ENCODE assay signal across 11 mouse cellular contexts in genomic region chr12:29137455-29137854, GRCm38 (mm10).
DNase-seq lines count a peak whose midpoint lies in the region; ATAC-seq and TF ChIP-seq lines count a peak whose summit lies in the region.
"Had no signal": no experiment of that assay in that cellular context is flagged by ENCODE, and none has a peak within 500 bp of the region (broad histone marks: within the 10 kb centered on the region; RNA-seq: fewer than 3 reads in every experiment).

No protein-coding gene starts in this region.

- ATAC-seq in heart, embryonic 12.5 days (ENCODE audit: insufficient number of reproducible peaks, low FRiP score), result no peak; the same call in 1 of the 2 replicates
- ATAC-seq in hindbrain, embryonic 15.5 days (ENCODE audit: low FRiP score, low read depth), result peak; percentile 66
- no peak for ATAC-seq in lung, postnatal 0 days
- no peak for ATAC-seq in megakaryocyte, adult 5-6 weeks (ENCODE audit: poor library complexity, severe bottlenecking)

- no peak for TF ChIP-seq CTCF in lung, postnatal 0 days (IDR thresholded peaks at IDR 0.05)

- peak overlapping the region; percentile 44 for H3K27ac ChIP-seq in heart, embryonic 12.5 days (ENCODE audit: poor library complexity, severe bottlenecking)
- peak overlapping the region; percentile 74 for H3K27ac ChIP-seq in hindbrain, embryonic 15.5 days (replicated peaks)
- no peak overlapping the region for H3K27ac ChIP-seq in lung, postnatal 0 days (ENCODE audit: low read length)
- H3K27ac ChIP-seq: liver, embryonic 14.5 days; stomach, embryonic 15.5 days had no signal

- no peaks in the 10 kb centered on the region for H3K9me3 ChIP-seq in heart, embryonic 12.5 days (replicated peaks)
- no peaks in the 10 kb centered on the region for H3K9me3 ChIP-seq in hindbrain, embryonic 15.5 days
- no peaks in the 10 kb centered on the region for H3K9me3 ChIP-seq in lung, postnatal 0 days (ENCODE audit: low read length)
- H3K9me3 ChIP-seq: stomach, embryonic 15.5 days had no signal

- H3K4me3 ChIP-seq in heart, embryonic 12.5 days, result no peak overlapping the region
- no peak overlapping the region for H3K4me3 ChIP-seq in hindbrain, embryonic 15.5 days
- H3K4me3 ChIP-seq in lung, postnatal 0 days (ENCODE audit: low read depth, low read length), result no peak overlapping the region
- H3K4me3 ChIP-seq: myocyte; stomach, embryonic 15.5 days had no signal

- peaks cover 44% of the 10 kb centered on the region for H3K4me1 ChIP-seq in heart, embryonic 12.5 days (replicated peaks)
- peaks cover 49% of the 10 kb centered on the region for H3K4me1 ChIP-seq in hindbrain, embryonic 15.5 days (replicated peaks)
- H3K4me1 ChIP-seq in lung, postnatal 0 days (ENCODE audit: insufficient read depth, low read depth, low read length), result no peaks in the 10 kb centered on the region
- H3K4me1 ChIP-seq: stomach, embryonic 15.5 days had no signal

- H3K4me2 ChIP-seq in heart, embryonic 12.5 days, result no peak overlapping the region
- no peak overlapping the region for H3K4me2 ChIP-seq in hindbrain, embryonic 15.5 days
- H3K4me2 ChIP-seq in lung, postnatal 0 days (replicated peaks; ENCODE audit: low read depth, low read length), result no peak overlapping the region
- H3K4me2 ChIP-seq: stomach, embryonic 15.5 days had no signal

- no peak for TF ChIP-seq EP300 in lung, postnatal 0 days (IDR thresholded peaks at IDR 0.05)

- H3K27me3 ChIP-seq in heart, embryonic 12.5 days (replicated peaks), result 0 out of 2 replicates have a peak, but pooled peaks cover 1% of the 10 kb centered on the region
- H3K27me3 ChIP-seq in hindbrain, embryonic 15.5 days, result no peaks in the 10 kb centered on the region
- H3K27me3 ChIP-seq in lung, postnatal 0 days (replicated peaks; ENCODE audit: insufficient read depth, low read length), result no peaks in the 10 kb centered on the region
- H3K27me3 ChIP-seq: stomach, embryonic 15.5 days had no signal

- no peaks in the 10 kb centered on the region for H3K36me3 ChIP-seq in heart, embryonic 12.5 days
- H3K36me3 ChIP-seq in hindbrain, embryonic 15.5 days, result no peaks in the 10 kb centered on the region
- H3K36me3 ChIP-seq in lung, postnatal 0 days (ENCODE audit: insufficient read depth, low read length), result no peaks in the 10 kb centered on the region
- H3K36me3 ChIP-seq: stomach, embryonic 15.5 days had no signal

- no peak overlapping the region for H3K9ac ChIP-seq in heart, embryonic 12.5 days
- no peak overlapping the region for H3K9ac ChIP-seq in hindbrain, embryonic 15.5 days
- no peak overlapping the region for H3K9ac ChIP-seq in lung, postnatal 0 days (replicated peaks; ENCODE audit: low read depth)
- H3K9ac ChIP-seq: liver, embryonic 14.5 days; stomach, embryonic 15.5 days had no signal

- 73% methylated on average over 8 of the region's 8 CpGs for WGBS in heart, embryonic 12.5 days
- WGBS in hindbrain, embryonic 15.5 days, result 51% methylated on average over 8 of the region's 8 CpGs
- 76% methylated on average over 8 of the region's 8 CpGs for WGBS in lung, postnatal 0 days

- DNase-seq in heart, postnatal 4 days, result no peak
- DNase-seq in right cerebral cortex, postnatal 10 days (ENCODE audit: low spot score in 2 of 2), result peak; percentile 44 to 57
- no peak for DNase-seq in right cerebral cortex, adult 18-20 months
- DNase-seq in yolk sac, embryonic 10.5 days (ENCODE audit: low spot score), result no peak
- DNase-seq in lung, postnatal 0 days (ENCODE audit: low spot score), result no peak

Comparison
In these comparisons a context has a peak if more than half of its experiments do, and no peak if none do; other contexts are left out.
1. DNase-seq: peak in right cerebral cortex, postnatal 10 days (2 of 2); none in heart, postnatal 4 days (single experiment), right cerebral cortex, adult 18-20 months (single experiment), yolk sac, embryonic 10.5 days (single experiment) and lung, postnatal 0 days (single experiment).